Mouse (Mus musculus) CD8-positive naive resting alpha-beta T cell, adult 57 days (primary cell): ENCODE measurements around the gene Klk1b16. TPM values are rescaled to one million over a fixed set of nuclear protein-coding genes. Genes with fewer than 3 reads are reported as not detected.

Experiments used
- total RNA-seq: library from RNA; stranded (reverse); gene quantifications from one replicate; pipeline ENCODE4 v1.2.4, GENCODE M21; 2023

The Klk1b16 gene
- total RNA-seq = not detected

DNA sequence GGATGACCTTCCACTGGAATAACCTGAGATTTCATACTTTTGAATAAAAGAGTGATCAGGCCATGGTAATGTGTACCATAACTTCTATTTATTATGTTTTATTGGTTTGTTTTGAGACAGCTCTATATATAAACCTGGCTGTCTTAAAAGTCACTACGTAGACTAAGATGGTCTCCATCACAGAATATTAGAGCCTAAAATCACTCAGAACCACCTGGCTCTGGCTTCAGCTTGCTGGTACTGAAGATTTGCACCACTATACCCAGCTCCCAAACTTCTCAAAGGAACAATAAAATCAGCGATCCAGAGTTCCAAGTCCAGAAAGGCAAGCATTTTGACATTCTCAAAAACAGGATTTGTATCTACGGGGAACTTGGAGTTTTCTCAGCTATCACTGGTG, at the start of gene Klk1b16:
Gene Klk1b16 (plus strand): TSS at position 301 of the 400 bp plus-strand sequence.

DNA sequence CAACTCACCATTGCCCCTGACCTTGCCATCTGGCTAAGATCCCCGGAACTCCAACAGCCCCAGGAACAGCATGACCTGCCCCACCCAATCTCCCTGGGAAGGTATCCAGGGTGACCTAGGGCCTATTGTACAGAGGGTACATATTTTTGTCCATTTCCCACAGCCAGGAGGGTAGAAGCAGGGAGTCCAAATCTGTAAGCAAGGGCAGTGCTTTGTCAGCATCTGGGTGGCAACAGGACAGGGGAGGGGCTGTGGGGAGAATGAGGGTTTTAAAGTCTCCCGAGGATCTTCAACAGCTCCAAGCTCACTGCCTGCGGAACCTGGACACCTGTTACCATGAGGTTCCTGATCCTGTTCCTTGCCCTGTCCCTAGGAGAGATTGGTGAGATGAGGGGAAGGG, 34.5 kb upstream of the Klk1b16 start, which contains the start of gene Klk1b21:
Gene Klk1b21 (plus strand): TSS at position 301 of the 400 bp plus-strand sequence.

DNA sequence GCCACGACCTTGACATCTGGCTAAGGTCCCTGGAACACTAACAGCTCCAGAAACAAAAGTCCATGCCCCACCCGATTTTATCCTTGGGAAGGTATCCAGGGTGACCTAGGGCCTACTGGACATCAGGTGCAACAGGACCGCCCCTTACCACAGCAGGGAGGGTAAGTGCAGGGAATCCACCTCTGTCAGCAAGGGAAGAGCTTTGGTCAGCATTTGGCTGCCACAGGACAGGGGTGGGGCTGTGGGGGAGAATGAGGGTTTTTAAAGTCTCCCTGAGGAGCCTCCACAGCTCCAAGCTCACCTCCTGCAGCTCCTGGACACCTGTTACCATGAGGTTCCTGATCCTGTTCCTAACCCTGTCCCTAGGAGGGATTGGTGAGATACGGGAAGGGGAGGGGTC, 24.2 kb upstream of the Klk1b16 start, which contains the start of gene Klk1b22:
Gene Klk1b22 (plus strand): TSS at position 301 of the 400 bp plus-strand sequence.

DNA sequence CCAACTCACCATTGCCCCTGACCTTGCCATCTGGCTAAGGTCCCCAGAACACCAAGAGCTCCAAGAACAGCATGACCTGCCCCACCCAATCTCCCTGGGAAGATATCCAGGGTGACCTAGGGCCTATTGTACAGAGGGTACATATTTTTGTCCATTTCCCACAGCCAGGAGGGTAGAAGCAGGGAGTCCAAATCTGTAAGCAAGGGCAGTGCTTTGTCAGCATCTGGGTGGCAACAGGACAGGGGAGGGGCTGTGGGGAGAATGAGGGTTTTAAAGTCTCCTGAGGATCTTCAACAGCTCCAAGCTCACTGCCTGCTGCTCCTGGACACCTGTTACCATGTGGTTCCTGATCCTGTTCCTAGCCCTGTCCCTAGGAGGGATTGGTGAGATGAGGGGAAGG, 51.4 kb downstream of the Klk1b16 start, which contains the start of gene Klk1b24:
Gene Klk1b24 (plus strand): TSS at position 301 of the 400 bp plus-strand sequence.

Other genes with a start within 250 kb of the Klk1b16 start
- not detected for gene Klk15, start 203.0 kb upstream of the Klk1b16 start, total RNA-seq
- not detected for gene Klk1b8, start 186.1 kb upstream of the Klk1b16 start, total RNA-seq
- gene Klk1b1, start 170.0 kb upstream of the Klk1b16 start, total RNA-seq = not detected
- not detected for gene Klk1b9, start 160.7 kb upstream of the Klk1b16 start, total RNA-seq
- not detected for gene Klk1b11, start 140.9 kb upstream of the Klk1b16 start, total RNA-seq
- gene Klk1b26, start 124.6 kb upstream of the Klk1b16 start, total RNA-seq = not detected
- not detected for gene Klk1b27, start 84.5 kb upstream of the Klk1b16 start, total RNA-seq
- gene Klk1b21, start 34.4 kb upstream of the Klk1b16 start, total RNA-seq = not detected
- not detected for gene Klk1b22, start 24.1 kb upstream of the Klk1b16 start, total RNA-seq
- gene Klk1b24, start 51.5 kb downstream of the Klk1b16 start, total RNA-seq = not detected
- gene Klk1b3, start 61.4 kb downstream of the Klk1b16 start, total RNA-seq = not detected
- not detected for gene Klk1b4, start 70.7 kb downstream of the Klk1b16 start, total RNA-seq
- gene Klk1b5, start 79.2 kb downstream of the Klk1b16 start, total RNA-seq = not detected
- gene Klk1, start 88.6 kb downstream of the Klk1b16 start, total RNA-seq = not detected
- not detected for gene Gm36864, start 99.4 kb downstream of the Klk1b16 start, total RNA-seq
- 1.9 TPM for gene 1700028J19Rik, start 109.9 kb downstream of the Klk1b16 start, total RNA-seq
- 245 TPM for gene 2410002F23Rik, start 110.0 kb downstream of the Klk1b16 start, total RNA-seq
- gene Acp4, start 120.6 kb downstream of the Klk1b16 start, total RNA-seq = not detected
- gene Gm15517, start 124.7 kb downstream of the Klk1b16 start, total RNA-seq = not detected
- gene Clec11a, start 170.1 kb downstream of the Klk1b16 start, total RNA-seq = 0.89 TPM
- gene Shank1, start 173.5 kb downstream of the Klk1b16 start, total RNA-seq = 2.8 TPM
- gene Syt3, start 247.3 kb downstream of the Klk1b16 start, total RNA-seq = not detected
- not detected for gene 1700008O03Rik, start 249.1 kb downstream of the Klk1b16 start, total RNA-seq